Mouse (Mus musculus): ENCODE measurements at regions not wholly inside any gene's neighbourhood (a gene's known extent, or its start where the extent isn't known, plus 50 kb on each side); places are given as distances from the start of the nearest gene placed in this dataset.
"Not testable (repeated sequence)": the region's sequence is repeated elsewhere in the genome, so short reads cannot be mapped to it uniquely, and the experiment has no call there.

- no peak for DNase-seq
Observed at GRCm38 (mm10) chr14:73453164-73453563, 56.7 kb upstream of the Med4 start.

- DNase-seq, result no peak
Observed at GRCm38 (mm10) chr14:73452321-73453082, 57.3 kb upstream of the Med4 start.

GRCm38 (mm10) chr14:73451291-73452045, 58.4 kb upstream of the Med4 start:
- no peak for DNase-seq

GRCm38 (mm10) chr14:73449901-73450495, 59.8 kb upstream of the Med4 start:
- DNase-seq, result no peak

- no peak for DNase-seq
Observed at GRCm38 (mm10) chr14:73449111-73449510, 60.7 kb upstream of the Med4 start.

GRCm38 (mm10) chr14:73445508-73446256, 60.6 kb upstream of the Itm2b start:
- DNase-seq, result no peak

GRCm38 (mm10) chr14:73444733-73445132, 59.6 kb upstream of the Itm2b start:
- no peak for DNase-seq

GRCm38 (mm10) chr14:73441951-73442716, 57.0 kb upstream of the Itm2b start:
- DNase-seq, result peak; percentile 18

GRCm38 (mm10) chr14:73441206-73441950, 56.3 kb upstream of the Itm2b start:
- DNase-seq, result not testable (repeated sequence)

- DNase-seq, result no peak
Observed at GRCm38 (mm10) chr14:73439802-73440309, 54.8 kb upstream of the Itm2b start.

GRCm38 (mm10) chr14:73435839-73436238, 50.8 kb upstream of the Itm2b start:
- DNase-seq, result no peak

All from heart, postnatal 4 days (tissue).